Mouse (Mus musculus): ENCODE data around the gene Adamts7. TPM values are rescaled to one million over a fixed set of nuclear protein-coding genes. Genes with fewer than 3 reads are reported as not detected.

Adamts7 gene
- polyA plus RNA-seq, 1 experiment from 2014 or later, result 30.4 TPM

- Histone ChIP-seq H3K4me1 (ENCODE audit: insufficient read depth) (no peaks in the 10 kb centered on the region), H3K4me2 (no peak overlapping the region), H3K9ac (no peak overlapping the region), H3K9me3 (ENCODE audit: low read depth, low read length) (no peaks in the 10 kb centered on the region), H3K4me3 (ENCODE audit: low read depth, low read length) (no peak overlapping the region), H3K27ac (ENCODE audit: low read depth) (no peak overlapping the region), H3K36me3 (ENCODE audit: insufficient read depth) (peaks cover 93% of the 10 kb centered on the region), H3K27me3 (ENCODE audit: insufficient read depth, low read length) (no peaks in the 10 kb centered on the region)
- 64% methylated on average over 8 of the region's 8 CpGs for WGBS
- TF ChIP-seq CTCF (IDR thresholded peaks at IDR 0.05; ENCODE audit: low read depth), result peak; percentile 49
- no peak for ATAC-seq (ENCODE audit: insufficient read depth)
- DNase-seq, result no peak
These were observed 41.6 kb downstream of the Adamts7 start for GRCm38 (mm10) chr9:90204396-90204915.

- TF ChIP-seq CTCF (IDR thresholded peaks at IDR 0.05; ENCODE audit: low read depth), result peak; percentile 89
- Histone ChIP-seq H3K36me3 (ENCODE audit: insufficient read depth) (peaks cover 86% of the 10 kb centered on the region), H3K27ac (ENCODE audit: low read depth) (no peak overlapping the region), H3K9me3 (ENCODE audit: low read depth, low read length) (no peaks in the 10 kb centered on the region), H3K9ac (no peak overlapping the region), H3K4me1 (ENCODE audit: insufficient read depth) (no peaks in the 10 kb centered on the region), H3K4me2 (no peak overlapping the region), H3K4me3 (ENCODE audit: low read depth, low read length) (no peak overlapping the region), H3K27me3 (ENCODE audit: insufficient read depth, low read length) (no peaks in the 10 kb centered on the region)
- DNase-seq (peak; percentile 90), ATAC-seq (ENCODE audit: insufficient read depth) (peak; percentile 54; the same call in 1 of the 2 replicates)
- WGBS, result 50% methylated on average over 2 of the region's 2 CpGs
These were observed 43.6 kb downstream of the Adamts7 start for GRCm38 (mm10) chr9:90206500-90206899.

GRCm38 (mm10) chr9:90207808-90208207 lies 44.9 kb downstream of the Adamts7 start:
- Histone ChIP-seq H3K4me3 (ENCODE audit: low read depth, low read length) (no peak overlapping the region), H3K4me1 (ENCODE audit: insufficient read depth) (no peaks in the 10 kb centered on the region), H3K36me3 (ENCODE audit: insufficient read depth) (peaks cover 75% of the 10 kb centered on the region), H3K9me3 (ENCODE audit: low read depth, low read length) (no peaks in the 10 kb centered on the region), H3K27ac (ENCODE audit: low read depth) (no peak overlapping the region), H3K9ac (no peak overlapping the region), H3K4me2 (no peak overlapping the region), H3K27me3 (ENCODE audit: insufficient read depth, low read length) (no peaks in the 10 kb centered on the region)
- no peak for DNase-seq
- 77% methylated on average over 8 of the region's 8 CpGs for WGBS
- TF ChIP-seq CTCF (IDR thresholded peaks at IDR 0.05; ENCODE audit: low read depth), result no peak
- ATAC-seq (ENCODE audit: insufficient read depth), result no peak

GRCm38 (mm10) chr9:90208655-90209054 lies 45.8 kb downstream of the Adamts7 start:
- Histone ChIP-seq H3K9ac (no peak overlapping the region), H3K4me2 (no peak overlapping the region), H3K27me3 (ENCODE audit: insufficient read depth, low read length) (no peaks in the 10 kb centered on the region), H3K36me3 (ENCODE audit: insufficient read depth) (peaks cover 74% of the 10 kb centered on the region), H3K9me3 (ENCODE audit: low read depth, low read length) (no peaks in the 10 kb centered on the region), H3K4me3 (ENCODE audit: low read depth, low read length) (no peak overlapping the region), H3K4me1 (ENCODE audit: insufficient read depth) (no peaks in the 10 kb centered on the region), H3K27ac (ENCODE audit: low read depth) (no peak overlapping the region)
- no peak for DNase-seq
- 75% methylated on average over 6 of the region's 6 CpGs for WGBS
- no peak for ATAC-seq (ENCODE audit: insufficient read depth)
- no peak for TF ChIP-seq CTCF (IDR thresholded peaks at IDR 0.05; ENCODE audit: low read depth)

GRCm38 (mm10) chr9:90213127-90213526 lies 50.3 kb downstream of the Adamts7 start:
- TF ChIP-seq CTCF (IDR thresholded peaks at IDR 0.05; ENCODE audit: low read depth), result no peak
- WGBS, result 70% methylated on average over 3 of the region's 3 CpGs
- H3K36me3 ChIP-seq (ENCODE audit: insufficient read depth), result peaks cover 58% of the 10 kb centered on the region

GRCm38 (mm10) chr9:90216259-90217001 lies 53.6 kb downstream of the Adamts7 start:
- WGBS, result 75% methylated on average over 11 of the region's 11 CpGs
- TF ChIP-seq CTCF (IDR thresholded peaks at IDR 0.05; ENCODE audit: low read depth), result no peak
- peaks cover 56% of the 10 kb centered on the region for H3K36me3 ChIP-seq (ENCODE audit: insufficient read depth)
- no peaks in the 10 kb centered on the region for H3K9me3 ChIP-seq (ENCODE audit: low read depth, low read length)
- H3K4me3 ChIP-seq (ENCODE audit: low read depth, low read length), result no peak overlapping the region
- DNase-seq, result no peak
- H3K4me1 ChIP-seq (ENCODE audit: insufficient read depth), result no peaks in the 10 kb centered on the region
- H3K27ac ChIP-seq (ENCODE audit: low read depth), result no peak overlapping the region
- H3K4me2 ChIP-seq, result no peak overlapping the region
- ATAC-seq (ENCODE audit: insufficient read depth), result no peak
- H3K27me3 ChIP-seq (ENCODE audit: insufficient read depth, low read length), result no peaks in the 10 kb centered on the region
- no peak overlapping the region for H3K9ac ChIP-seq

More at GRCm38 (mm10) chr9:90213127-90213526, 50.3 kb downstream of the Adamts7 start:
- Histone ChIP-seq H3K4me3 (ENCODE audit: low read depth, low read length) (no peak overlapping the region), H3K27ac (ENCODE audit: low read depth) (no peak overlapping the region), H3K27me3 (ENCODE audit: insufficient read depth, low read length) (no peaks in the 10 kb centered on the region), H3K9me3 (ENCODE audit: low read depth, low read length) (no peaks in the 10 kb centered on the region), H3K9ac (no peak overlapping the region), H3K4me2 (no peak overlapping the region), H3K4me1 (ENCODE audit: insufficient read depth) (no peaks in the 10 kb centered on the region)
- DNase-seq (no peak), ATAC-seq (ENCODE audit: insufficient read depth) (no peak)

- no peak overlapping the region for H3K9ac ChIP-seq
- no peak for DNase-seq
- no peaks in the 10 kb centered on the region for H3K4me1 ChIP-seq (ENCODE audit: insufficient read depth)
- 59% methylated on average over 4 of the region's 4 CpGs for WGBS
- no peak overlapping the region for H3K4me3 ChIP-seq (ENCODE audit: low read depth, low read length)
- no peak; the same call in 1 of the 2 replicates for ATAC-seq (ENCODE audit: insufficient read depth)
- no peak overlapping the region for H3K4me2 ChIP-seq
- H3K36me3 ChIP-seq (ENCODE audit: insufficient read depth), result peaks cover 65% of the 10 kb centered on the region
- H3K27ac ChIP-seq (ENCODE audit: low read depth), result no peak overlapping the region
- no peaks in the 10 kb centered on the region for H3K9me3 ChIP-seq (ENCODE audit: low read depth, low read length)
- no peak for TF ChIP-seq CTCF (IDR thresholded peaks at IDR 0.05; ENCODE audit: low read depth)
- no peaks in the 10 kb centered on the region for H3K27me3 ChIP-seq (ENCODE audit: insufficient read depth, low read length)
These were observed 54.6 kb downstream of the Adamts7 start for GRCm38 (mm10) chr9:90217501-90217900.

Measured in lung, embryonic 14.5 days (tissue).